Mouse (Mus musculus) hindbrain, embryonic 11.5 days (tissue): ENCODE data around the gene Tbc1d22a. TPM values are rescaled to one million over a fixed set of nuclear protein-coding genes. Genes with fewer than 3 reads are reported as not detected.

Experiments used
- ATAC-seq: fragments of 200-750 bp; cut with Nextera tagmentation; 2 replicates; pipeline ENCODE4 v1.8.0; 2017; ENCODE audit warnings: mild to moderate bottlenecking, moderate TSS enrichment, moderate library complexity; ENCODE audit not compliant: low FRiP score
- DNase-seq: peaks from one replicate; pipeline ENCODE4 v3.0.0-alpha.2; 2015; ENCODE audit warnings: low spot score
- H3K27ac ChIP-seq: fragments of 300-500 bp; sonication (generic); 2 replicates; pipeline ENCODE4 v1.5.1; 2014; ENCODE audit warnings: mild to moderate bottlenecking, low read depth, low read length
- H3K27me3 ChIP-seq: fragments of 300-500 bp; sonication (generic); 2 replicates; pipeline ENCODE4 v1.6.1; 2014; ENCODE audit warnings: mild to moderate bottlenecking, low read length, moderate library complexity, mixed read lengths; ENCODE audit not compliant: control insufficient read depth, insufficient read depth
- H3K36me3 ChIP-seq: fragments of 300-500 bp; sonication (generic); 2 replicates; pipeline ENCODE4 v1.6.1; 2014; ENCODE audit warnings: mild to moderate bottlenecking, low read length, moderate library complexity, mixed read lengths; ENCODE audit not compliant: control insufficient read depth, insufficient read depth
- H3K4me1 ChIP-seq: fragments of 300-500 bp; sonication (generic); replicated peaks from 2 replicates; pipeline ENCODE4 v1.6.1; 2014; ENCODE audit warnings: low read length, mixed read lengths; ENCODE audit not compliant: control insufficient read depth, insufficient read depth
- H3K4me2 ChIP-seq: fragments of 300-500 bp; sonication (generic); replicated peaks from 2 replicates; pipeline ENCODE4 v1.6.1; 2014; ENCODE audit warnings: mild to moderate bottlenecking, low read depth, low read length
- H3K4me3 ChIP-seq: fragments of 300-500 bp; sonication (generic); 2 replicates; pipeline ENCODE4 v1.5.1; 2014; ENCODE audit warnings: low read depth, low read length
- H3K9ac ChIP-seq: fragments of 300-500 bp; sonication (generic); 2 replicates; pipeline ENCODE4 v1.6.1; 2014; ENCODE audit warnings: low read depth, low read length
- H3K9me3 ChIP-seq: fragments of 300-500 bp; sonication (generic); 2 replicates; pipeline ENCODE4 v1.6.1; 2016; ENCODE audit warnings: low read length; ENCODE audit not compliant: control insufficient read depth
- WGBS: fragments of 180-500 bp; shearing (Covaris S2); extraction: QIAGEN DNeasy Blood & Tissue Kit; methylation state at CpG from one replicate; pipeline ENCODE4 v1.1.7; 2014; 5-methylcytosine and 5-hydroxymethylcytosine counted together
- polyA plus RNA-seq: library from polyadenylated mRNA; unstranded; fragments of >200 nt; fragmentation: Nextera tagmentation; extraction: Ambion mirVana; gene quantifications from 2 replicates; pipeline ENCODE4 v1.2.1, GENCODE M21; 2014

The Tbc1d22a gene
- polyA plus RNA-seq, 1 experiment from 2014 or later, result 7.3 TPM

GRCm38 (mm10) chr15:86422858-86423257 is 208.6 kb downstream of the Tbc1d22a start:
- no peaks in the 10 kb centered on the region for H3K9me3 ChIP-seq
- H3K4me3 ChIP-seq, result no peak overlapping the region
- DNase-seq (no peak), ATAC-seq (no peak)
- H3K4me1 ChIP-seq, result no peaks in the 10 kb centered on the region; the same call in 1 of the 2 replicates
- no peaks in the 10 kb centered on the region for H3K36me3 ChIP-seq
- no peak overlapping the region for H3K9ac ChIP-seq
- H3K27me3 ChIP-seq, result no peaks in the 10 kb centered on the region
- WGBS, result 44% methylated on average over 1 of the region's 1 CpGs
- no peak overlapping the region for H3K27ac ChIP-seq
- H3K4me2 ChIP-seq, result no peak overlapping the region

GRCm38 (mm10) chr15:86423884-86424283 is 209.6 kb downstream of the Tbc1d22a start:
- WGBS, result 82% methylated on average over 2 of the region's 2 CpGs
- H3K9ac ChIP-seq, result no peak overlapping the region
- H3K36me3 ChIP-seq, result no peaks in the 10 kb centered on the region
- no peak overlapping the region for H3K4me3 ChIP-seq
- ATAC-seq (no peak), DNase-seq (no peak)
- H3K27ac ChIP-seq, result no peak overlapping the region
- H3K27me3 ChIP-seq, result no peaks in the 10 kb centered on the region
- H3K4me2 ChIP-seq, result no peak overlapping the region
- no peaks in the 10 kb centered on the region for H3K9me3 ChIP-seq
- H3K4me1 ChIP-seq, result no peaks in the 10 kb centered on the region; the same call in 1 of the 2 replicates

GRCm38 (mm10) chr15:86424971-86425370 is 210.7 kb downstream of the Tbc1d22a start:
- Histone ChIP-seq H3K4me2 (no peak overlapping the region), H3K9ac (no peak overlapping the region), H3K9me3 (no peaks in the 10 kb centered on the region), H3K4me3 (no peak overlapping the region), H3K4me1 (no peaks in the 10 kb centered on the region; the same call in 1 of the 2 replicates), H3K36me3 (no peaks in the 10 kb centered on the region), H3K27me3 (no peaks in the 10 kb centered on the region), H3K27ac (no peak overlapping the region)
- DNase-seq (no peak), ATAC-seq (no peak)
- WGBS, result 71% methylated on average over 8 of the region's 8 CpGs

GRCm38 (mm10) chr15:86426364-86427000 is 212.2 kb downstream of the Tbc1d22a start:
- Histone ChIP-seq H3K27me3 (no peaks in the 10 kb centered on the region), H3K4me2 (no peak overlapping the region), H3K4me1 (no peaks in the 10 kb centered on the region), H3K36me3 (no peaks in the 10 kb centered on the region), H3K9me3 (no peaks in the 10 kb centered on the region), H3K9ac (no peak overlapping the region), H3K27ac (no peak overlapping the region), H3K4me3 (no peak overlapping the region)
- DNase-seq (no peak), ATAC-seq (no peak)
- 77% methylated on average over 5 of the region's 5 CpGs for WGBS

GRCm38 (mm10) chr15:86427439-86427838 is 213.2 kb downstream of the Tbc1d22a start:
- ATAC-seq, result no peak

GRCm38 (mm10) chr15:86428496-86428895 is 214.2 kb downstream of the Tbc1d22a start:
- DNase-seq (no peak), ATAC-seq (no peak)
- Histone ChIP-seq H3K27me3 (no peaks in the 10 kb centered on the region), H3K27ac (no peak overlapping the region), H3K4me1 (no peaks in the 10 kb centered on the region), H3K4me2 (no peak overlapping the region), H3K4me3 (no peak overlapping the region), H3K9me3 (no peaks in the 10 kb centered on the region), H3K9ac (no peak overlapping the region), H3K36me3 (no peaks in the 10 kb centered on the region)
- 79% methylated on average over 5 of the region's 5 CpGs for WGBS

More at GRCm38 (mm10) chr15:86427439-86427838, 213.2 kb downstream of the Tbc1d22a start:
- Histone ChIP-seq H3K27me3 (no peaks in the 10 kb centered on the region), H3K9ac (no peak overlapping the region), H3K4me3 (no peak overlapping the region), H3K4me1 (no peaks in the 10 kb centered on the region), H3K4me2 (no peak overlapping the region), H3K36me3 (no peaks in the 10 kb centered on the region), H3K27ac (no peak overlapping the region), H3K9me3 (no peaks in the 10 kb centered on the region)
- no peak for DNase-seq
- 89% methylated on average over 4 of the region's 4 CpGs for WGBS

- Histone ChIP-seq H3K4me1 (no peaks in the 10 kb centered on the region), H3K4me2 (no peak overlapping the region), H3K27me3 (no peaks in the 10 kb centered on the region), H3K4me3 (no peak overlapping the region), H3K36me3 (no peaks in the 10 kb centered on the region), H3K9ac (no peak overlapping the region), H3K27ac (no peak overlapping the region), H3K9me3 (no peaks in the 10 kb centered on the region)
- DNase-seq, result no peak
- WGBS, result 65% methylated on average over 8 of the region's 8 CpGs
- ATAC-seq, result no peak
Observed at GRCm38 (mm10) chr15:86429766-86430335, 215.6 kb downstream of the Tbc1d22a start.

GRCm38 (mm10) chr15:86431539-86432080 is 217.4 kb downstream of the Tbc1d22a start:
- Histone ChIP-seq H3K4me3 (no peak overlapping the region), H3K27ac (no peak overlapping the region), H3K9me3 (no peaks in the 10 kb centered on the region), H3K36me3 (no peaks in the 10 kb centered on the region), H3K27me3 (no peaks in the 10 kb centered on the region), H3K4me1 (no peaks in the 10 kb centered on the region), H3K9ac (no peak overlapping the region), H3K4me2 (no peak overlapping the region)
- DNase-seq (no peak), ATAC-seq (no peak)
- 73% methylated on average over 11 of the region's 11 CpGs for WGBS

GRCm38 (mm10) chr15:86432791-86433190 is 218.5 kb downstream of the Tbc1d22a start:
- Histone ChIP-seq H3K36me3 (no peaks in the 10 kb centered on the region), H3K4me3 (no peak overlapping the region), H3K9me3 (no peaks in the 10 kb centered on the region), H3K9ac (no peak overlapping the region), H3K27ac (no peak overlapping the region), H3K27me3 (no peaks in the 10 kb centered on the region), H3K4me2 (no peak overlapping the region), H3K4me1 (no peaks in the 10 kb centered on the region)
- ATAC-seq, result no peak
- no peak for DNase-seq
